Mouse (Mus musculus) brain, adult 2 months (tissue): ENCODE measurements around the gene Tek.
A peak's percentile ranks its signal among the peaks of the same experiment; 100 is the strongest.
"Not testable (repeated sequence)": the region's sequence is repeated elsewhere in the genome, so short reads cannot be mapped to it uniquely, and the experiment has no call there.

Source experiments
- DNase-seq: peaks from one replicate; pipeline ENCODE4 v3.0.0; 2011; ENCODE audit warnings: low read depth, low spot score

The Tek gene

GRCm38 (mm10) chr4:94738838-94739731 is at the start of gene Tek:
Gene Tek (plus strand): TSS chr4:94739289.
- no peak for DNase-seq

GRCm38 (mm10) chr4:94689804-94690203 is 49.3 kb upstream of the Tek start:
- DNase-seq = not testable (repeated sequence)

- no peak for DNase-seq
Observed at GRCm38 (mm10) chr4:94691078-94691477, 48.0 kb upstream of the Tek start.

GRCm38 (mm10) chr4:94692175-94692574 is 46.9 kb upstream of the Tek start:
- DNase-seq = no peak

GRCm38 (mm10) chr4:94696368-94696767 is 42.7 kb upstream of the Tek start:
- no peak for DNase-seq

- no peak for DNase-seq
Observed at GRCm38 (mm10) chr4:94711002-94711401, 28.1 kb upstream of the Tek start.

GRCm38 (mm10) chr4:94711426-94711825 is 27.7 kb upstream of the Tek start:
- no peak for DNase-seq

GRCm38 (mm10) chr4:94713741-94714140 is 25.3 kb upstream of the Tek start:
- peak; percentile 10 for DNase-seq

GRCm38 (mm10) chr4:94715166-94715565 is 23.9 kb upstream of the Tek start:
- peak; percentile 26 for DNase-seq

GRCm38 (mm10) chr4:94725799-94726198 is 13.3 kb upstream of the Tek start:
- no peak for DNase-seq

GRCm38 (mm10) chr4:94732721-94733120 is 6.4 kb upstream of the Tek start:
- DNase-seq = no peak

- no peak for DNase-seq
Observed at GRCm38 (mm10) chr4:94737326-94738295, 1.5 kb upstream of the Tek start.

GRCm38 (mm10) chr4:94741824-94742223 is 2.7 kb downstream of the Tek start:
- DNase-seq = no peak

GRCm38 (mm10) chr4:94745749-94746148 is 6.7 kb downstream of the Tek start:
- DNase-seq = no peak

GRCm38 (mm10) chr4:94746387-94746811 is 7.3 kb downstream of the Tek start:
- no peak for DNase-seq

GRCm38 (mm10) chr4:94747338-94747737 is 8.2 kb downstream of the Tek start:
- DNase-seq = no peak

- peak; percentile 56 for DNase-seq
Observed at GRCm38 (mm10) chr4:94752512-94752911, 13.4 kb downstream of the Tek start.

- peak; percentile 8 for DNase-seq
Observed at GRCm38 (mm10) chr4:94765217-94765616, 26.1 kb downstream of the Tek start.

GRCm38 (mm10) chr4:94766176-94766575 is 27.1 kb downstream of the Tek start:
- no peak for DNase-seq

GRCm38 (mm10) chr4:94768624-94769023 is 29.5 kb downstream of the Tek start:
- no peak for DNase-seq

GRCm38 (mm10) chr4:94781043-94781442 is 42.0 kb downstream of the Tek start:
- no peak for DNase-seq

GRCm38 (mm10) chr4:94785921-94786320 is 46.8 kb downstream of the Tek start:
- DNase-seq = no peak
